Mouse (Mus musculus) E14TG2a.4 (cell line): ENCODE data around the gene Raver2.
A peak's percentile ranks its signal among the peaks of the same experiment; 100 is the strongest.

Source experiments
- H3K27me3 ChIP-seq: 2 replicates; pipeline ENCODE4 v1.6.1; 2014; ENCODE audit warnings: low read length, control low read depth; ENCODE audit not compliant: insufficient read depth
- H3K36me3 ChIP-seq: 2 replicates; pipeline ENCODE4 v1.6.1; 2014; ENCODE audit warnings: low read length, control low read depth; ENCODE audit not compliant: insufficient read depth
- H3K4me1 ChIP-seq: replicated peaks from 2 replicates; pipeline ENCODE4 v1.6.1; 2014; ENCODE audit warnings: low read depth, low read length, control low read depth
- H3K4me3 ChIP-seq: replicated peaks from 2 replicates; pipeline ENCODE4 v1.5.1; 2014; ENCODE audit warnings: mild to moderate bottlenecking, low read length
- H3K9me3 ChIP-seq: 2 replicates; pipeline ENCODE4 v1.6.1; 2014; ENCODE audit warnings: low read length, control low read depth
- CTCF ChIP-seq: conservative IDR thresholded peaks from 2 replicates; pipeline ENCODE4 v1.5.1; 2014; ENCODE audit warnings: low read length
- NANOG ChIP-seq: IDR thresholded peaks from 2 replicates; pipeline ENCODE4 v1.6.1; 2014; ENCODE audit warnings: borderline replicate concordance, low read length, mixed read lengths
- POU5F1 ChIP-seq: IDR thresholded peaks from 2 replicates; pipeline ENCODE4 v1.6.1; 2014; ENCODE audit warnings: low read length, borderline replicate concordance

Raver2 gene

DNA sequence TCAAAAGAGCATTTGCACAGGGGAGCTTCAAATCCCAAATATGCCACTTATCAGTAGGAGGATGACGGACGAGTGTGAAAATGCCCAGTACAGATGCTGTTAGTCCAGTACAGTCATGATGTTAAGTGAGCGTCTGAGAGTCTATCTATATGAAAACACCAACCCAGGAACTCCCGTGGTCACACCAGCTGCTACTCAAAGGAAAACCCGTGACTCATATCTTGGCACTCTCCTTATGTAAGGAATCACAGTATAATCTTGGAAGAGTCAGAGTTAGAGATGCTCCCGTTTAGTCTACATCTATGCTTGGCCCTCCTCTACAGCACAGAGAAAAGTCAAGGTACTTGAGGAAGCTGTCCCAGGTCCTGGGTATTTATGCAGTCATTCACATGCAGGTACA lies 89.5 kb downstream of the Raver2 start:
- Histone ChIP-seq H3K27me3 (no peaks in the 10 kb centered on the region), H3K36me3 (peaks cover 84% of the 10 kb centered on the region), H3K9me3 (no peaks in the 10 kb centered on the region), H3K4me3 (no peak overlapping the region), H3K4me1 (peaks cover 26% of the 10 kb centered on the region)
- no peak for TF ChIP-seq CTCF
- no peak for TF ChIP-seq POU5F1
- no peak for TF ChIP-seq NANOG

- Histone ChIP-seq H3K9me3 (no peaks in the 10 kb centered on the region), H3K4me3 (no peak overlapping the region), H3K4me1 (peaks cover 26% of the 10 kb centered on the region), H3K27me3 (no peaks in the 10 kb centered on the region), H3K36me3 (peaks cover 80% of the 10 kb centered on the region)
- no peak for TF ChIP-seq CTCF
- no peak for TF ChIP-seq NANOG
- TF ChIP-seq POU5F1: no peak
Measured at GRCm38 (mm10) chr4:101159191-101159764, 90.5 kb downstream of the Raver2 start.

DNA sequence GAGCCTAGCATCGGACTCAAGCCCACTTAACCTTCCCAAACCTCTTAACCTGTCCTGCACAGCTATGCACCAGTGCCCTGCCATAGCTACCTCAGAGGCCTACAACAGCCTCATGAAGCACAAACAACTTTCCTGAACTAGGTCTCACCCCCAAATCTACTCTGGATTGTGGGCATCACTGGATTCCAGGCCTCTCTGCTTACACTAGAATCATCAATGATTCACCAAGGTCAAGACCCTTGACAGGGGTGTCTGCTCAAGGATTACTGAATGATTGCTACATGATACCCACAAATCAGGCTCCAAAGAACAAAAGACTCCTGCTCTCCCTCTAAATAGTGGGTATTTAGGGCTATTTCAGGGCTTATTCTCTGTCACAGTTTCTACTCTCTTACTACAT lies 92.0 kb downstream of the Raver2 start:
- Histone ChIP-seq H3K27me3 (no peaks in the 10 kb centered on the region), H3K4me1 (peaks cover 19% of the 10 kb centered on the region), H3K9me3 (no peaks in the 10 kb centered on the region), H3K36me3 (peaks cover 76% of the 10 kb centered on the region), H3K4me3 (no peak overlapping the region)
- TF ChIP-seq NANOG (no peak), CTCF (no peak), POU5F1 (no peak)

- Histone ChIP-seq H3K27me3 (no peaks in the 10 kb centered on the region), H3K36me3 (peaks cover 60% of the 10 kb centered on the region), H3K4me1 (peaks cover 13% of the 10 kb centered on the region), H3K4me3 (no peak overlapping the region), H3K9me3 (no peaks in the 10 kb centered on the region)
- TF ChIP-seq POU5F1 (no peak), CTCF (no peak), NANOG (no peak)
Measured at GRCm38 (mm10) chr4:101164189-101164588, 95.4 kb downstream of the Raver2 start.

GRCm38 (mm10) chr4:101164673-101165072 lies 95.9 kb downstream of the Raver2 start:
- TF ChIP-seq NANOG: no peak
- no peak for TF ChIP-seq POU5F1
- no peak for TF ChIP-seq CTCF

GRCm38 (mm10) chr4:101165776-101166175 lies 97.0 kb downstream of the Raver2 start:
- TF ChIP-seq NANOG (no peak), CTCF (no peak), POU5F1 (no peak)
- Histone ChIP-seq H3K27me3 (no peaks in the 10 kb centered on the region), H3K9me3 (no peaks in the 10 kb centered on the region), H3K4me1 (no peaks in the 10 kb centered on the region), H3K36me3 (peaks cover 63% of the 10 kb centered on the region), H3K4me3 (no peak overlapping the region)

More at GRCm38 (mm10) chr4:101164673-101165072, 95.9 kb downstream of the Raver2 start:
- Histone ChIP-seq H3K9me3 (no peaks in the 10 kb centered on the region), H3K4me1 (peaks cover 10% of the 10 kb centered on the region), H3K4me3 (no peak overlapping the region), H3K27me3 (no peaks in the 10 kb centered on the region), H3K36me3 (peaks cover 60% of the 10 kb centered on the region)

GRCm38 (mm10) chr4:101167777-101168176 lies 99.0 kb downstream of the Raver2 start:
- Histone ChIP-seq H3K4me1 (peaks cover 5% of the 10 kb centered on the region; the same call in 1 of the 2 replicates), H3K9me3 (no peaks in the 10 kb centered on the region), H3K4me3 (no peak overlapping the region), H3K27me3 (no peaks in the 10 kb centered on the region), H3K36me3 (peaks cover 54% of the 10 kb centered on the region)
- no peak for TF ChIP-seq NANOG
- TF ChIP-seq POU5F1: no peak
- no peak for TF ChIP-seq CTCF

DNA sequence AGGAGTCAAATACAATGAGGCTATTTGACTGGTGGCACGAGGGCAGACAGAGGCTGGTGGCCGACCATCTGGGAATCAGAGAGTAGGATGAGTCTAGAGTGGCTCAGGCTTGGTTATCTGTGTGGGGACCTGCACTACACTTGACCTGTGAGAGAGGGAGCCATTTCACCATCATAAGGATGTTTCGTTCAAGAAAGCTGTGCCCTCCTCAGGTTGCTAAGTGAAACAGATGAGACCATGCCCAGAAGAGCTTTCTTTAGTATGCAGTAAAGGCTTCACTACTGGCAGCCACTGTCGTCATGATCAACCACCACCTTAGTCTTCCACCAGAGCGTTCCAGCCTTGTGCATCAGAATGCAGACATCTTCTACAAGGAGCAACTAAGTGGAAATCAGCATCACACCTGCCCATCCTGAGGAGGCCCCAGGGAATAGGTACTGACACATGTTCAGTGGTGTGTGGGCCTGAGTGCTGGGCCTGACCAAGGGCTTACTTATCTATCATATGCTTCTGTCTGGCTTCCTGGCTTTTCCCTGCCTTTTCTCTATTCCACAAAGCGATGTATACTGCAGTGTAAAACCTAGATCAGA lies 99.5 kb downstream of the Raver2 start:
- Histone ChIP-seq H3K36me3 (peaks cover 56% of the 10 kb centered on the region), H3K4me3 (no peak overlapping the region), H3K27me3 (no peaks in the 10 kb centered on the region), H3K4me1 (peaks cover 5% of the 10 kb centered on the region; the same call in 1 of the 2 replicates), H3K9me3 (no peaks in the 10 kb centered on the region)
- TF ChIP-seq NANOG: no peak
- TF ChIP-seq CTCF: peak; percentile 28; the same call in 1 of the 2 replicates
